Mouse (Mus musculus): ENCODE data around the gene Slc44a5.

- TF ChIP-seq CTCF (IDR thresholded peaks at IDR 0.05; ENCODE audit: extremely low read depth, insufficient read depth, insufficient read length, insufficient replicate concordance) (no peak), POLR2A (IDR thresholded peaks at IDR 0.05; ENCODE audit: low read depth, low read length) (no peak)
Observed at GRCm38 (mm10) chr3:154172593-154172965, 199.3 kb downstream of the Slc44a5 start.

All from spleen, adult 2 months (tissue).